Mouse (Mus musculus): ENCODE data around the gene Aqp2. TPM values are rescaled to one million over a fixed set of nuclear protein-coding genes. Genes with fewer than 3 reads are reported as not detected.

Aqp2 gene
- total and polyA plus RNA-seq, 3 experiments, result not detected

GRCm38 (mm10) chr15:99546596-99546995, 32.3 kb upstream of the Aqp2 start:
- no peak for DNase-seq (ENCODE audit: extremely low read depth)
- Histone ChIP-seq H3K4me1 (ENCODE audit: control insufficient read depth in 1 of 2, insufficient read depth in 2 of 2) (peaks cover 0 to 3% of the 10 kb centered on the region in 2 experiments; a peak in 1 of 4 replicates), H3K4me3 (replicated peaks in 1 of 3; ENCODE audit: low read depth in 2 of 3, low read length in 2 of 3, poor library complexity in 1 of 3) (no peak overlapping the region), H3K4me2 (ENCODE audit: insufficient read depth, low read depth, poor library complexity, severe bottlenecking) (no peak overlapping the region), H3K9ac (ENCODE audit: insufficient read depth, low read depth) (no peak overlapping the region), H3K79me2 (replicated peaks; ENCODE audit: control insufficient read depth, extremely low read depth, insufficient read depth, poor library complexity, severe bottlenecking) (no peaks in the 10 kb centered on the region), H3K9me3 (replicated peaks; ENCODE audit: low read length) (no peaks in the 10 kb centered on the region), H3K27me3 (replicated peaks) (peaks cover 75% of the 10 kb centered on the region), H3K27ac (ENCODE audit: insufficient read depth, low read depth) (no peak overlapping the region), H3K36me3 (replicated peaks in 1 of 2; ENCODE audit: control insufficient read depth in 1 of 2, insufficient read depth in 1 of 2, low read length in 1 of 2) (no peaks in the 10 kb centered on the region)
- in situ Hi-C loops (cut with MboI; ENCODE audit: low pct_ligation_motif_present, low pct_unique_long_range_greater_than_20kb, low sequenced_read_pairs), result no loop called here
- dilution Hi-C loops (cut with MboI; ENCODE audit: extremely low pct_ligation_motif_present, extremely low pct_unique_long_range_greater_than_20kb, low sequenced_read_pairs), result no loop called here
- TF ChIP-seq KAT2A (IDR thresholded peaks at IDR 0.05; ENCODE audit: insufficient replicate concordance, low read length) (no peak), MXI1 (IDR thresholded peaks at IDR 0.05; ENCODE audit: low read depth, low read length) (no peak), JUND (conservative IDR thresholded peaks at IDR 0.05; ENCODE audit: low read depth, low read length) (no peak), EP300 (IDR thresholded peaks at IDR 0.05; ENCODE audit: low read length) (no peak), ZNF384 (IDR thresholded peaks at IDR 0.05; ENCODE audit: low read depth, low read length) (no peak), ETS1 (conservative IDR thresholded peaks at IDR 0.05; ENCODE audit: low read depth, low read length) (no peak), TBP (conservative IDR thresholded peaks at IDR 0.05; ENCODE audit: low read depth, low read length) (no peak), ZMIZ1 (IDR thresholded peaks at IDR 0.05; ENCODE audit: low read depth, low read length) (no peak), RCOR1 (conservative IDR thresholded peaks at IDR 0.05; ENCODE audit: low read depth, low read length) (no peak), MEF2A (IDR thresholded peaks at IDR 0.05; ENCODE audit: borderline replicate concordance, low read depth, low read length) (no peak), MAFK (IDR thresholded peaks at IDR 0.05; ENCODE audit: insufficient replicate concordance, low read length) (no peak), GABPA (IDR thresholded peaks at IDR 0.05; ENCODE audit: insufficient replicate concordance, low read depth, low read length) (no peak), ELF1 (IDR thresholded peaks at IDR 0.05; ENCODE audit: low read depth, low read length) (no peak), ZKSCAN1 (IDR thresholded peaks at IDR 0.05; ENCODE audit: borderline replicate concordance, low read depth, low read length) (no peak)

- dilution Hi-C loops (cut with MboI; ENCODE audit: extremely low pct_ligation_motif_present, extremely low pct_unique_long_range_greater_than_20kb, low sequenced_read_pairs), result no loop called here
- in situ Hi-C loops (cut with MboI; ENCODE audit: low pct_ligation_motif_present, low pct_unique_long_range_greater_than_20kb, low sequenced_read_pairs), result no loop called here
Observed at GRCm38 (mm10) chr15:99547732-99548131, 31.1 kb upstream of the Aqp2 start.

More at GRCm38 (mm10) chr15:99547732-99548131, 31.1 kb upstream of the Aqp2 start:
- no peaks in the 10 kb centered on the region for H3K9me3 ChIP-seq (replicated peaks; ENCODE audit: low read length)
- no peak overlapping the region for H3K4me3 ChIP-seq (replicated peaks in 1 of 3; ENCODE audit: low read depth in 2 of 3, low read length in 2 of 3, poor library complexity in 1 of 3)
- H3K36me3 ChIP-seq (replicated peaks in 1 of 2; ENCODE audit: control insufficient read depth in 1 of 2, insufficient read depth in 1 of 2, low read length in 1 of 2), result no peaks in the 10 kb centered on the region
- H3K9ac ChIP-seq (ENCODE audit: insufficient read depth, low read depth), result no peak overlapping the region
- no peak overlapping the region for H3K4me2 ChIP-seq (ENCODE audit: insufficient read depth, low read depth, poor library complexity, severe bottlenecking)
- peaks cover 70% of the 10 kb centered on the region for H3K27me3 ChIP-seq (replicated peaks)
- H3K79me2 ChIP-seq (replicated peaks; ENCODE audit: control insufficient read depth, extremely low read depth, insufficient read depth, poor library complexity, severe bottlenecking), result no peaks in the 10 kb centered on the region
- no peak overlapping the region for H3K27ac ChIP-seq (ENCODE audit: insufficient read depth, low read depth)
- no peak for DNase-seq (ENCODE audit: extremely low read depth)
- H3K4me1 ChIP-seq (ENCODE audit: control insufficient read depth in 1 of 2, insufficient read depth in 2 of 2), result peaks cover 0 to 3% of the 10 kb centered on the region in 2 experiments; a peak in 1 of 4 replicates
- no peak for TF ChIP-seq MXI1 (IDR thresholded peaks at IDR 0.05; ENCODE audit: low read depth, low read length)
- no peak for TF ChIP-seq SIN3A (IDR thresholded peaks at IDR 0.05; ENCODE audit: low read length)
- no peak for TF ChIP-seq MEF2A (IDR thresholded peaks at IDR 0.05; ENCODE audit: borderline replicate concordance, low read depth, low read length)
- no peak for TF ChIP-seq NRF1 (IDR thresholded peaks at IDR 0.05; ENCODE audit: low read depth, low read length)
- no peak for TF ChIP-seq JUND (conservative IDR thresholded peaks at IDR 0.05; ENCODE audit: low read depth, low read length)
- no peak for TF ChIP-seq MAX (IDR thresholded peaks at IDR 0.05; ENCODE audit: low read length)
- TF ChIP-seq MAFK (IDR thresholded peaks at IDR 0.05; ENCODE audit: insufficient replicate concordance, low read length), result no peak
